Mouse (Mus musculus): ENCODE measurements around the gene Efhd2.

DNA sequence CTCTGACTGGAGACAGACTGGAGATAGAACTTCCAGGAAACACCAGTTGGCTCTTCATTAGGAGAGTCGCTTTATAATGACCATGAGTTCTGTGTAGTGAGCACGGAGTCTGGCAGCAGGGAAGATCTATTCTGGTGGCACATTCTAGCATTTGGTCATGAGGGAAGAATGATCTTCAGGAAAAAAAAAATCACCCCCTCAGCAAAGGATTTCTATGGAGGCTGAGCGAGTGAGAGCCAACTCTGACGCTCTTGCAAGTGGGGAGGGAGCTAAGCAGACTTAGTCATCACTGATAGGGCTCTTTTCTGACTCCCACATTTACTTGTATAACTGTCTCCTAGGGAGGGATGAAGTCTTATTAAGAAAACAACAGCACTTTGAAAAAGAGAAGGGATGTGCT lies 4.4 kb upstream of the Efhd2 start:
- TF ChIP-seq CTCF (IDR thresholded peaks at IDR 0.05) = no peak
- TF ChIP-seq POLR2A (IDR thresholded peaks at IDR 0.05; ENCODE audit: insufficient read depth, low read depth, low read length) = no peak

All from heart, adult 2 months (tissue).